Mouse (Mus musculus) liver, embryonic 14.5 days (tissue): ENCODE measurements around the gene Tle6.
A peak's percentile ranks its signal among the peaks of the same experiment; 100 is the strongest.

Source experiments
- CTCF ChIP-seq: IDR thresholded peaks from 2 replicates; pipeline ENCODE4 v1.5.1; 2016; ENCODE audit warnings: antibody characterized with exemption, low read depth, control low read depth
- EP300 ChIP-seq: IDR thresholded peaks from 2 replicates; pipeline ENCODE4 v1.6.1; 2016; ENCODE audit warnings: antibody characterized with exemption, low read depth

DNA sequence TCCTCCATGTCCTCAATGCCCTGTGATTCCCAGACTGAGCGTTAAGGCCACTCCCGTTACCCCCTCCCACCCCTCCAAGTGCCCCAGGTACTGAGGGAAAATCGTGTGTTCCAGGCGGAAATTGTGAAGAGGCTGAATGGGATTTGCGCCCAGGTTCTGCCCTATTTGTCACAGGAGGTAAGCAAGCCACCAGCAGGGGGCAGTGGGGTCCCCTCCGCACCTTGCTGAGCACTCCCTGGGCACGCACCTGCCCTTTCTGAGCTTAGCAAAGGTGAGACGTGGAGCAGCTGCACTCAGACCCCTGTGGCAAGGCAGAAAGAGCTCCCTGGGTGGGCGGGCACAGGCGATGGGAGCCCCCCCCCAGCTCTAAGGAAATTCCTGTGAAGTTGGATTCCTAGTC is 36.1 kb downstream of the Tle6 start:
- TF ChIP-seq CTCF (peak; percentile 94), EP300 (no peak)
